Mouse (Mus musculus): Measurements from ENCODE around the gene Kctd21. TPM values are rescaled to one million over a fixed set of nuclear protein-coding genes. Genes with fewer than 3 reads are reported as not detected.

Kctd21 gene
- 17.1 TPM for polyA plus RNA-seq (2015; fragmentation: Illumina TruSeq; extraction: RNeasy Lipid Tissue Mini Kit (QIAGEN cat#74804); ENCODE audit: low read depth, low replicate concordance)

DNA sequence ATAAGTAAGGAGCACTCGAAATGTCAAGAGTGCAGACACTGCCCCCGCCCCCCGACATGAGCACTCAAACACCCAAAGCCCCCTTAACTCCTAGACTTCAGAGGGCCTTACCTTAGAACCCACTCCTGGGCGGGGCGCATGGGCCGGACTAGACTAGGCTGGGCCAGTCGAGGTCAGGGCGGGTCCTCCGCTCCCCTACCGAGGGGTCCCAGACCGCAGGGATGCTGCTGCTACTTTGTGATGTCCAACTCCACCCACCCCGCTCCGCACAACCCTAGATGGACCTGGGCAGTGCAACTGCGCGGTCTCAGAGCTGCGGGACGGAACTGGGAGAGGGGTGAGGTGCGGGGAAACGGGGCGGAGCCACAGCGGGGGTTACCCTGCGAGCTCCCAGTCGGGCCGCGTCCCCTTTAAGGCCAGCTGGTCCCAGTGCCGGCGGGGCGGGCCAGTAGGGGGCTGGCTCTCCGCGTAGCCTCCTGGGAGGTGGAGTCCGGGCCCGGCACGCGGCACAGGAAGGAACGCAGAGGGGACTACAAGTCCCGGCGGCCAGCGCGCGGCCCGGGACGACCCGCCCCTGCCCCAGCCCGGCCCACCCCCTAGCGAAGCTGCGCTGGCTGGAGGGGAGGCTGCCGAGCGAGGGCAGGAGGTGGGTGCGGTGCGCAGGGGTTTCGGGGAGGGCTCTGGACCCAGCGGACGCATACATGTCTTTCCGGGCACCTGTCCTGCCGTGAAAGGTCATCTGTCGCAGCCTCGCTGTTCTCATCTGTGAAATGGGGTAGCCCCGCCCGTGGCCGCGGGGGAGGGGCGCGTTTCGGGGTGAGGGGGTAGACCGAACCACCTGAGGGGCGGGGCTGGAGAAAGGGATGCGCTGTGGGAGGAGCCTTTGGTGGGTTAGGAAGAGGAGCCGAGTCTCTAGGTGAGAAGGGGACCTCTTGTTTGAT is at the start of gene Kctd21, which contains the start of gene Usp35:
TSS of gene Kctd21 (plus strand) at position 602 of the 941 bp plus-strand sequence.
TSS of gene Usp35 (minus strand) at position 295 of the 941 bp plus-strand sequence.

Other genes starting within 250 kb of the Kctd21 start
- 11.6 TPM for gene Usp35, start 307 bp upstream of the Kctd21 start, polyA plus RNA-seq (2015; fragmentation: Illumina TruSeq; extraction: RNeasy Lipid Tissue Mini Kit (QIAGEN cat#74804); ENCODE audit: low read depth, low replicate concordance)
- 8.3 TPM for gene Alg8, start 39.3 kb downstream of the Kctd21 start, polyA plus RNA-seq (2015; fragmentation: Illumina TruSeq; extraction: RNeasy Lipid Tissue Mini Kit (QIAGEN cat#74804); ENCODE audit: low read depth, low replicate concordance)
- 419 TPM for gene Ndufc2, start 67.7 kb downstream of the Kctd21 start, polyA plus RNA-seq (2015; fragmentation: Illumina TruSeq; extraction: RNeasy Lipid Tissue Mini Kit (QIAGEN cat#74804); ENCODE audit: low read depth, low replicate concordance)
- gene Thrsp, start 85.4 kb downstream of the Kctd21 start, polyA plus RNA-seq (2015; fragmentation: Illumina TruSeq; extraction: RNeasy Lipid Tissue Mini Kit (QIAGEN cat#74804); ENCODE audit: low read depth, low replicate concordance): 38.8 TPM
- gene Kctd14, start 119.0 kb downstream of the Kctd21 start, polyA plus RNA-seq (2015; fragmentation: Illumina TruSeq; extraction: RNeasy Lipid Tissue Mini Kit (QIAGEN cat#74804); ENCODE audit: low read depth, low replicate concordance): 3.0 TPM
- 28.7 TPM for gene Ints4, start 148.6 kb downstream of the Kctd21 start, polyA plus RNA-seq (2015; fragmentation: Illumina TruSeq; extraction: RNeasy Lipid Tissue Mini Kit (QIAGEN cat#74804); ENCODE audit: low read depth, low replicate concordance)
- gene Aamdc, start 247.2 kb downstream of the Kctd21 start, polyA plus RNA-seq (2015; fragmentation: Illumina TruSeq; extraction: RNeasy Lipid Tissue Mini Kit (QIAGEN cat#74804); ENCODE audit: low read depth, low replicate concordance): 69.8 TPM
- 14.4 TPM for gene Rsf1, start 247.6 kb downstream of the Kctd21 start, polyA plus RNA-seq (2015; fragmentation: Illumina TruSeq; extraction: RNeasy Lipid Tissue Mini Kit (QIAGEN cat#74804); ENCODE audit: low read depth, low replicate concordance)